25 mouse cellular contexts compared by ENCODE assay signal in the genomic region with DNA sequence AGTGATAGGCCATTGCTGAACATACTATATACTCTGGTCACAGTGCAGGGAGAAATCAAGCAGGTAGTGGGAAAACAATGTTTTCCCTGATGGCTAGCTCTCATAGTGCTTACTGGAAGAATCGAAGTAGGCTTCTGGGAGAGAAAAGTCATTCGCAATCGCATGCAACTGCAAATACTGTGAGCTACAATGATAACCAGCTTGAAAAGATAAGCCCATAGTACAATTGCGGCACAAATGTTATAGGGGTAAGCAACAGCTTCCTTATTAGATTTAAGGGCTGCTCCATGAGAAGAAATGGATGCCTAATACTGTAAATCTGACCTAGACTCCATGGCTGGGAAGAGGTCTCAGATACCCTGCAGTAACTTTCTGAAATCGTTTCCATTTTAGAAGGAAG. TPM values are rescaled to one million over a fixed set of nuclear protein-coding genes. Genes with fewer than 3 reads are reported as not detected.
A peak's percentile ranks its signal among the peaks of the same experiment; 100 is the strongest.
DNase-seq lines count a peak whose midpoint lies in the region; ATAC-seq and TF ChIP-seq lines count a peak whose summit lies in the region.
"Had no signal": no experiment of that assay in that cellular context is flagged by ENCODE, and none has a peak within 500 bp of the region (broad histone marks: within the 10 kb centered on the region; RNA-seq: fewer than 3 reads in every experiment).

No protein-coding gene starts in this region.

- H3K4me3 ChIP-seq in MEL (ENCODE audit: control insufficient read depth in 1 of 2, insufficient read depth in 1 of 2, low read depth in 2 of 2, low read length in 2 of 2), result no peak overlapping the region
- no peak overlapping the region for H3K4me3 ChIP-seq in liver, embryonic 15.5 days (replicated peaks)
- H3K4me3 ChIP-seq: embryonic facial prominence, embryonic 12.5 days; embryonic facial prominence, embryonic 15.5 days; forebrain, embryonic 12.5 days; forebrain, embryonic 15.5 days; heart, adult 2 months; heart, embryonic 10.5 days; heart, embryonic 13.5 days had no signal

- peaks cover 1 to 22% of the 10 kb centered on the region in 2 experiments; a peak in 2 of 4 replicates for H3K36me3 ChIP-seq in MEL (ENCODE audit: control insufficient read depth in 1 of 2, insufficient read depth in 2 of 2, low read length in 2 of 2)
- peaks cover 18% of the 10 kb centered on the region; the same call in 1 of the 2 replicates for H3K36me3 ChIP-seq in liver, embryonic 15.5 days (replicated peaks)
- H3K36me3 ChIP-seq: embryonic facial prominence, embryonic 12.5 days; embryonic facial prominence, embryonic 15.5 days; forebrain, embryonic 12.5 days; heart, embryonic 10.5 days had no signal

- no peak for TF ChIP-seq RAD21 in MEL (IDR thresholded peaks at IDR 0.05; ENCODE audit: low read depth, low read length)

- 31% methylated on average over 5 of the region's 5 CpGs for WGBS in liver, embryonic 15.5 days (ENCODE audit: insufficient replicate concordance)

- H3K27me3 ChIP-seq in MEL (ENCODE audit: control insufficient read depth in 1 of 2, insufficient read depth in 2 of 2, low read length in 2 of 2), result no peaks in the 10 kb centered on the region
- no peaks in the 10 kb centered on the region for H3K27me3 ChIP-seq in liver, embryonic 15.5 days
- H3K27me3 ChIP-seq: embryonic facial prominence, embryonic 12.5 days; embryonic facial prominence, embryonic 15.5 days; forebrain, embryonic 12.5 days; forebrain, embryonic 15.5 days; heart, embryonic 13.5 days had no signal

- H3K79me2 ChIP-seq in MEL (ENCODE audit: control insufficient read depth, insufficient read depth, low read length, poor library complexity), result no peaks in the 10 kb centered on the region

- H3K9ac ChIP-seq in MEL (ENCODE audit: control insufficient read depth, low read depth, low read length, poor library complexity, severe bottlenecking), result peak overlapping the region; percentile 47; the same call in 1 of the 2 replicates
- H3K9ac ChIP-seq in liver, embryonic 15.5 days, result no peak overlapping the region; the same call in 1 of the 2 replicates
- H3K9ac ChIP-seq: embryonic facial prominence, embryonic 12.5 days; embryonic facial prominence, embryonic 15.5 days; forebrain, embryonic 12.5 days; forebrain, embryonic 15.5 days; heart, embryonic 13.5 days; hindbrain, embryonic 14.5 days had no signal

- H3K27ac ChIP-seq in MEL (ENCODE audit: control insufficient read depth, low read depth, low read length), result peak overlapping the region; percentile 90
- H3K27ac ChIP-seq in liver, embryonic 15.5 days (replicated peaks), result no peak overlapping the region
- H3K27ac ChIP-seq: embryonic facial prominence, embryonic 12.5 days; embryonic facial prominence, embryonic 15.5 days; forebrain, embryonic 12.5 days; forebrain, embryonic 15.5 days; heart, adult 2 months; heart, embryonic 10.5 days; heart, embryonic 13.5 days; hindbrain, embryonic 14.5 days; hindbrain, postnatal 0 days had no signal

- 0 out of 2 replicates have a peak, but pooled peaks have one; percentile 34 for ATAC-seq in erythroid progenitor cell, adult 5-6 weeks (replicated peaks; ENCODE audit: low FRiP score, poor library complexity, severe bottlenecking)
- peak; percentile 67 for ATAC-seq in liver, embryonic 15.5 days (ENCODE audit: insufficient read depth)
- ATAC-seq: CD4-positive, CD25-positive, alpha-beta regulatory T cell, adult 4 months; forebrain, embryonic 15.5 days; hindbrain, postnatal 0 days had no signal

- DNase-seq in MEL (ENCODE audit: low read depth, low spot score), result peak; percentile 60
- DNase-seq in kidney, adult 8-10 months, result no peak
- no peak for DNase-seq in cerebellum, adult 9-10 months
- no peak for DNase-seq in ovary, adult 18-20 months (ENCODE audit: low spot score)
- DNase-seq: adrenal gland, postnatal 10 days; adrenal gland, postnatal 36 days; cerebellum, adult 18-20 months; cerebellum, adult 9-11 months; cerebellum, postnatal 25 days; gastrocnemius, postnatal 10 days; gastrocnemius, postnatal 36 days; heart, adult 2 months; heart, postnatal 14 days; heart, postnatal 4 days had no signal

- peak; percentile 64 to 77 for TF ChIP-seq EP300 in MEL (IDR thresholded peaks at IDR 0.05; ENCODE audit: low read depth in 1 of 2, low read length in 2 of 2)

- H3K4me1 ChIP-seq in MEL (ENCODE audit: control insufficient read depth in 1 of 2, insufficient read depth in 2 of 2, low read length in 2 of 2), result peaks cover 7 to 14% of the 10 kb centered on the region in 2 experiments
- H3K4me1 ChIP-seq in liver, embryonic 15.5 days (replicated peaks), result peaks cover 37% of the 10 kb centered on the region
- H3K4me1 ChIP-seq: embryonic facial prominence, embryonic 15.5 days; forebrain, embryonic 12.5 days had no signal

- no peaks in the 10 kb centered on the region for H3K9me3 ChIP-seq in MEL (replicated peaks; ENCODE audit: insufficient read depth, low read length)
- H3K9me3 ChIP-seq in liver, embryonic 15.5 days (replicated peaks), result no peaks in the 10 kb centered on the region
- H3K9me3 ChIP-seq: embryonic facial prominence, embryonic 12.5 days; embryonic facial prominence, embryonic 15.5 days; forebrain, embryonic 12.5 days; forebrain, embryonic 15.5 days; heart, embryonic 10.5 days; heart, embryonic 13.5 days had no signal

- TF ChIP-seq CTCF in MEL (IDR thresholded peaks at IDR 0.05 in 2 of 3, conservative IDR thresholded peaks at IDR 0.05 in 1 of 3; ENCODE audit: control insufficient read depth in 1 of 3, insufficient read depth in 1 of 3, low read depth in 2 of 3, low read length in 3 of 3, poor library complexity in 1 of 3, severe bottlenecking in 1 of 3), result no peak

- no peak for TF ChIP-seq POLR2A in MEL (IDR thresholded peaks at IDR 0.05; ENCODE audit: control insufficient read depth in 1 of 2, insufficient read depth in 1 of 2, low read depth in 1 of 2, low read length in 2 of 2, poor library complexity in 1 of 2)

- H3K4me2 ChIP-seq in liver, embryonic 15.5 days, result 0 out of 2 replicates have a peak overlapping the region, but pooled peaks have one; percentile 10
- H3K4me2 ChIP-seq: embryonic facial prominence, embryonic 12.5 days; embryonic facial prominence, embryonic 15.5 days; forebrain, embryonic 12.5 days; forebrain, embryonic 15.5 days; heart, embryonic 13.5 days; hindbrain, embryonic 14.5 days had no signal

TF ChIP-seq in MEL, 35 proteins besides CTCF, POLR2A, EP300 and RAD21 (continues in another document):
- TF ChIP-seq CHD1 (IDR thresholded peaks at IDR 0.05; ENCODE audit: low read depth, low read length) (no peak), MAX (IDR thresholded peaks at IDR 0.05; ENCODE audit: low read length) (no peak), TBP (IDR thresholded peaks at IDR 0.05; ENCODE audit: low read depth, low read length) (no peak), SIN3A (IDR thresholded peaks at IDR 0.05; ENCODE audit: low read length) (no peak), POLR2AphosphoS2 (IDR thresholded peaks at IDR 0.05; ENCODE audit: low read length) (no peak), TAL1 (IDR thresholded peaks at IDR 0.05; ENCODE audit: low read length) (peak; percentile 18; the same call in 1 of the 2 replicates), GABPA (IDR thresholded peaks at IDR 0.05; ENCODE audit: low read depth, low read length) (no peak), RCOR1 (IDR thresholded peaks at IDR 0.05; ENCODE audit: low read depth, low read length) (peak; percentile 69; the same call in 1 of the 2 replicates), POLR2AphosphoS5 (IDR thresholded peaks at IDR 0.05; ENCODE audit: borderline replicate concordance, low read depth, low read length) (no peak), USF2 (IDR thresholded peaks at IDR 0.05; ENCODE audit: borderline replicate concordance in 1 of 2, insufficient read depth in 1 of 2, low read depth in 1 of 2, low read length in 2 of 2) (no peak), ZNF384 (IDR thresholded peaks at IDR 0.05; ENCODE audit: low read depth, low read length) (no peak), MYB (IDR thresholded peaks at IDR 0.05; ENCODE audit: low read depth, low read length) (no peak), ETS1 (IDR thresholded peaks at IDR 0.05; ENCODE audit: low read depth, low read length) (peak; percentile 45; the same call in 1 of the 2 replicates), CHD2 (IDR thresholded peaks at IDR 0.05; ENCODE audit: low read length) (no peak), MYC (IDR thresholded peaks at IDR 0.05; ENCODE audit: low read depth, low read length) (no peak), JUND (IDR thresholded peaks at IDR 0.05; ENCODE audit: low read depth, low read length) (no peak), BHLHE40 (IDR thresholded peaks at IDR 0.05; ENCODE audit: borderline replicate concordance, low read depth, low read length) (no peak), MXI1 (IDR thresholded peaks at IDR 0.05; ENCODE audit: low read depth, low read length) (peak; percentile 20; the same call in 1 of the 2 replicates), GATA1 (IDR thresholded peaks at IDR 0.05; ENCODE audit: low read depth, low read length) (peak; percentile 83), UBTF (IDR thresholded peaks at IDR 0.05; ENCODE audit: borderline replicate concordance, insufficient read depth, low read depth, low read length) (no peak), USF1 (IDR thresholded peaks at IDR 0.05; ENCODE audit: low read depth, low read length) (no peak), KAT2A (conservative IDR thresholded peaks at IDR 0.05; ENCODE audit: low read depth, low read length) (no peak; the same call in 1 of the 2 replicates), HCFC1 (IDR thresholded peaks at IDR 0.05; ENCODE audit: low read depth, low read length) (no peak), E2F4 (IDR thresholded peaks at IDR 0.05; ENCODE audit: borderline replicate concordance, low read depth, low read length) (no peak), ZKSCAN1 (IDR thresholded peaks at IDR 0.05; ENCODE audit: low read depth, low read length) (no peak), SMC3 (IDR thresholded peaks at IDR 0.05; ENCODE audit: low read depth, low read length) (no peak), MAFK (IDR thresholded peaks at IDR 0.05; ENCODE audit: borderline replicate concordance, low read depth, low read length) (no peak), MAZ (IDR thresholded peaks at IDR 0.05; ENCODE audit: low read depth, low read length) (no peak), ELF1 (IDR thresholded peaks at IDR 0.05; ENCODE audit: low read depth, low read length) (0 out of 2 replicates have a peak, but pooled peaks have one; percentile 18), NRF1 (IDR thresholded peaks at IDR 0.05; ENCODE audit: insufficient read depth, low read depth, low read length, poor library complexity, severe bottlenecking) (no peak)

RNA-seq across cellular contexts. Expression of a gene that starts 40.7 kb away (rescaled TPM):
- total RNA-seq in MEL (2012; rRNA removed), result 23.5 and 23.8 TPM in 2 replicates
- polyA plus RNA-seq in MEL (2012; ENCODE audit: insufficient read depth in 1 of 2, insufficient read length in 2 of 2, low read depth in 1 of 2, low replicate concordance in 2 of 2, missing spikeins in 1 of 2), result 10 to 100 TPM in 1 of 2 experiments, not detected in 1; 40.6 TPM
- total RNA-seq in erythroid progenitor cell, adult 5-6 weeks (2015; ENCODE audit: low replicate concordance), result 27.4 and 28.1 TPM in 2 replicates
- 12.8 and 17.7 TPM in 2 replicates for total RNA-seq in erythroid progenitor cell, adult 5-6 weeks (2017; ENCODE audit: low replicate concordance)
- 14.0 and 15.3 TPM in 2 replicates for polyA plus RNA-seq in liver, embryonic 15.5 days (2015; fragmentation: Nextera tagmentation; extraction: Ambion mirVana)
